Mouse (Mus musculus): ENCODE measurements around the gene Ophn1. TPM values are rescaled to one million over a fixed set of nuclear protein-coding genes. Genes with fewer than 3 reads are reported as not detected.

Ophn1 gene
- polyA plus RNA-seq (2021; fragmentation: Nextera tagmentation) = 9.8 and 10.3 TPM in 2 replicates
- long read RNA-seq, experiment 1, full-length matches to known transcripts = 46 of 86 reads
- long read RNA-seq, experiment 1, partial matches to known transcripts = 19 of 86 reads
- long read RNA-seq, experiment 1, other reads (novel, unspliced or antisense) = 21 of 86 reads
- long read RNA-seq, experiment 2, full-length matches to known transcripts = 2 of 16 reads
- long read RNA-seq, experiment 2, partial matches to known transcripts = 12 of 16 reads
- long read RNA-seq, experiment 2, other reads (novel, unspliced or antisense) = 2 of 16 reads

DNA sequence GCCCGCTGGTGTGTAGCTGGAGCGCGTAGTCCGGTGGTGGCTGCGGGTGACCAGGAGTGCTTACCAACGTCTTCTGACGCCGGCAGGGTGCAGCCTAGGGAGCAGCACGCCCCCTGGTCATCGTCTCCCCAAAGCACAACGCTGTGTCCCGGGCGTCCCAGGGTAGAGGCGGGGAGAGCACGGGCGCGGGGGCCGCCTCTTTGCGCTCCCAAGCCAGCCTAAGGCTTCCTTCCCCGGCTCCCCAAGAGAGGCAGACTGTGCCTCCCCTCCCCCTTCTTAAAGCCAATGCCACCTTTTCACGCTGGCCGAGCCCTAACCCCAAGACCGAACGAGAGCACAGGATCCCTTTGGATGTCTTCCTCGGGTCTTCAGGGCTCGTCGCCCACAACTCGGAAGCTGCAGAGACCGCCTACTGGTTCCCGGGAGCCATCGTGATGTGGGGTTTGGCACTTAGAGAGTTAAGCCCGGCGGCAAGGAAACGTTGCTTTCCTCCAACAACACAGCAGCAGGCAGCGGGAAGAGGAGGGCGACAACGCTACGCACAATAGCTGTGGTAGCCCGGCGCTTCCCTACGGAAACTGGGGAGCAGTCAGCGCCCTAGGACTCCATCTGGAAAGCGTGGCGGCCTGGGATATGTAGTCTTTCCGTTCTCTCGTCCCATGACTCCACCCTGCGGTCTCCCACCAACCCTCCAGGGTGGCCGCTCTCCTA lies at the start of gene Ophn1:
TSS of gene Ophn1 (minus strand) at position 620 of the 711 bp plus-strand sequence.

DNA sequence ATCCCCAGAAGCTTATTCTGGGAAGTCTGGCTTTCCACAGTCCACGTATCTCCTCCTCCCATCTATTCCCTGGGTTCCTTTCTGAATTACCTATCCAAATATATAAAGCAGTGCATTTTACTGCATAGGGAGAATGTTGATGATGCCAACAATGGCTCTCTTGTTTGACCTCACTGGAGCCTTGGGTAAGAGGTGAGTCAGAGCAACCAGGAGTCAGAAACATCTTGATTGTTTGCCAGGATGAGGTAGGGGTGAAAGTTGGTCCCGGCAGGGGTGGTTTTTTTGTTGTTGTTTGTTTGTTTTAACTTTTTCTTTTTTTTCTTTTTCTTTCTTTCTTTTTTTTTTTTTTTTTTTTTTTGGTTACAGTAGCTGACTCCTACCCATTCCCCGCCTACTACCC lies 45.3 kb upstream of the Ophn1 start, which contains the start of gene Yipf6:
TSS of gene Yipf6 (plus strand) at position 216 of the 400 bp plus-strand sequence.

Other genes with a start within 250 kb of the Ophn1 start
- gene Yipf6, start 45.3 kb upstream of the Ophn1 start, polyA plus RNA-seq (2021; fragmentation: Nextera tagmentation) = 14.3 and 16.9 TPM in 2 replicates
- 11.4 and 11.6 TPM in 2 replicates for gene Stard8, start 112.2 kb upstream of the Ophn1 start, polyA plus RNA-seq (2021; fragmentation: Nextera tagmentation)
- gene Efnb1, start 245.1 kb upstream of the Ophn1 start, polyA plus RNA-seq (2021; fragmentation: Nextera tagmentation) = 3.2 and 5.5 TPM in 2 replicates